Mouse (Mus musculus): ENCODE measurements around the gene Fndc3a.

Fndc3a gene

DNA sequence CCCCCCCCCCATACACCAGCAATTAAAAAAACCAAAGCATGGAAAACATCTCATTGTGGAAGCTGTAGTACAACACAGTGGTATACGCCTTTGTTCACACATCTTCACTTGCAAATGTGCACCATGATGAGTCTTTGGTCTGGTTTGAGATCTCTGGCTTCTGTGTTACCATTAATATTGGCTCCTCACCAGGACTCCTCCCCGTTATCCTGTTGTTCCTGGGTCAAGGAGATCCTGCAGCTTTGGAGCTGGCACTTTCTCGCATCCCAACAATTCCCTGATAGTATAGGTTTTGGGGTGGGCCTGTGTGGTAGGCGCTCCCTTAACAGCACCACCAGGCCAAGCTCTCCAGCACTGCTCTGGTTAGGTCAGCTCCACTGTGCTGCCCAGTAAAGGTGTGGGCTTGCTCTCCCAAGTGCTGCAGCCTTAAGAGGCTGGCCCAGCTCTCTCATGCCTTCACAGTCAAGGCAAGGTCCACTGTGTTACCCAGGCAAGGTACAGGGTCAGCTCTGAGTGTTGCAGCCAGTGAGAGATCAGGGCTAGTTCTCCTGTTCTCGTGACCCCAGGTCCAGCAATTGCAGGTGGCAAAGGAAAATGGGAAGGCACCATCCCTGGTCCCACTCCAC lies 173.3 kb downstream of the Fndc3a start:
- DNase-seq (ENCODE audit: low spot score in 2 of 2) = no peak

- DNase-seq (ENCODE audit: low spot score in 2 of 2) = no peak
These were observed 175.9 kb downstream of the Fndc3a start for GRCm38 (mm10) chr14:72533862-72534261.

- no peak for DNase-seq (ENCODE audit: low spot score in 2 of 2)
These were observed 177.5 kb downstream of the Fndc3a start for GRCm38 (mm10) chr14:72532028-72532917.

- no peak for DNase-seq (ENCODE audit: low spot score in 2 of 2)
These were observed 182.7 kb downstream of the Fndc3a start for GRCm38 (mm10) chr14:72527126-72527525.

- no peak for DNase-seq (ENCODE audit: low spot score in 2 of 2)
These were observed 190.2 kb downstream of the Fndc3a start for GRCm38 (mm10) chr14:72519561-72519960.

DNA sequence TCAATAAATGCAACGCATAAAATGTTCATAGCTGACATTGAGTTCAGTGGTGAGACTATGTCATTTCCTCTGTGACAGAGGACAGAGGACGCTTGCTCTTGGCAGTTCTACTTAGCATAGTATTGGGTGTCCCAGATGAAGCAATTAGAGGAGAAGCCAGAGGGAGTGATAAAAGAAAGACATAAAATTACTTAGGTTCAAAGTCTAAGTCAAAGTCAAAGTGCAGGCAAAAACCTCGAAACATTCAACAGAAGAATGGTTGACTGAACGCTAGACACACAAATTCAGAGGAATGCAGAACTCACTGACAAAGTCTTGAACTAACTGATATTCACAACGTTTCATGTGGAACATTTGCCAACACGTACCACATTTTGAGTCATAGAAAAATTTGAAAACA lies 191.0 kb downstream of the Fndc3a start:
- no peak for DNase-seq (ENCODE audit: low spot score in 2 of 2)

- DNase-seq (ENCODE audit: low spot score in 2 of 2) = peak; percentile 39 to 41
These were observed 193.4 kb downstream of the Fndc3a start for GRCm38 (mm10) chr14:72516376-72516775.

- DNase-seq (ENCODE audit: low spot score in 2 of 2) = no peak
These were observed 202.9 kb downstream of the Fndc3a start for GRCm38 (mm10) chr14:72506723-72507420.

DNA sequence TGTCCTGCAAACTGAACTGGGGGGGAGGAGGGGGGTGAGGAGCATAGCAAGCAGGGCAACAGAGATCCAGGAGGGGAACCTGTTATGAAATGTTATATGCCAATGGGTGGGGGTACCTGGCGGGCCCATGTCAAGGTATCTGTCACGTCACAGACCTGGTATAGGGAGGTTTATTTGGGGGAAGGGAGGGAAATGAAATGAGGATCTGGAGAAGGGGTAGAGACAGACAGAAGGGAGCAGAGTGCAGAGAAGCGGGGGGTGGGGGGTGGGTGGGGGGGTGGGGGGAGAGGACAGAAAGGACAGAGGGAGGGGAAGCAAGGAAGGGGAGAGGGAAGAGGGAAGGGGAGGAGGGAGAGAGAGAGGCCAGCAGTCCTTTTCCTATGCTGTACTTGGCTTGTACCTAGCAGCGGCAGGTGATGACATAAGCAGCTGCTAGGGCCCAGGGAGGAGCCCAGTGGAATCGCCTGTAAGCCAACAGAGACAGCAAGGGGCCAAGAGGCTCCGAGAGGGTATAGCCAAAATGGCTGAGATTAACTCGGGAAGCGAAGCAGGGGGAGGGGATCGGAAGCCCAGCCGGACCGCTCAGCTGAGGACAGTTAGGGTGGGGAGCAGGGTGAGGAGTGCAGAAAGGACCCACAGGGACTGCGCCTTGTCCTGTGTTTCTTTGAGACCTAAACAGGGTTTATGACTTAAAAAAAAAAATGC lies 203.6 kb downstream of the Fndc3a start:
- DNase-seq (ENCODE audit: low spot score in 2 of 2) = peak in 1 of 2 experiments; percentile 30

DNA sequence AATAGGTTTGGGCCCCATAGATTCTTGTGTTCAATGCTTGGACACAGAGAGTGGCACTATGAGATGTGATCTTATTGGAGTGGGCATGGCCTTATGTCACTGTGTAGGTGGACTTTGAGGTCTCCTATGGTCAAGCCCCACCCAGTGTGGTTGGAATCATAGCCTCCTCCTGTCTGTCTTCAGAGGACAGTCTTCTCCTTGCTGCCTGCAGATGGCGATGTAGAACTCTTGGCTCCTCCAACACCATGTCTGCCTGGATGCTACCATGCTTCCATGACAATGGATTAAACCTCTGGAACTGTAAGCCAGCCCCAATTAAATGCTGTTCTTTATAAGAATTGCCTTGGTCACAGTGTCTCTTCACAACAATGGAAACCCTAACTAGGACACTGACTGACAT lies 204.8 kb downstream of the Fndc3a start:
- no peak for DNase-seq (ENCODE audit: low spot score in 2 of 2)

GRCm38 (mm10) chr14:72503241-72503640 lies 206.6 kb downstream of the Fndc3a start:
- no peak for DNase-seq (ENCODE audit: low spot score in 2 of 2)

DNA sequence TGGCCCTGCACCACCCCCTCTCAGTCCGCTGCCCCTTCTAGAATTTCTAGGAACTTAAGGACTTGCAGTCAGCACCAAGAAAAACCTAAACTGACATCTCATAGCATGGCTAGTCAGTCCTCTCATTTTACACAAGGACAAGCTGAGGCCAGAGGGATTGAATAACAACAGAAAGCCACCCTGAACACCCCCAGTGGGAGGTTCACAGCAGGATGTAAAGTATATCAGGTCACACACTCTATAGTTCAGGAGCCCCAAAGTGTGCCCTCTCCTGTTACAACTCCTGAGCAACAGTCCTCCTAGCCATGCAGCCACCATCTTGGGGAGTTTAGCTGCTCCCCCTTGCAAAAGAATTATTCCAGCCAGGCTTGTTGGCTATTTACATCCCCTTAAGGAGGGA lies 216.0 kb downstream of the Fndc3a start:
- no peak for DNase-seq (ENCODE audit: low spot score in 2 of 2)

GRCm38 (mm10) chr14:72491738-72492137 lies 218.1 kb downstream of the Fndc3a start, which contains the start of gene Gm9195:
Gm9195 (minus strand) TSS chr14:72491838.
- DNase-seq (ENCODE audit: low spot score in 2 of 2) = no peak

DNA sequence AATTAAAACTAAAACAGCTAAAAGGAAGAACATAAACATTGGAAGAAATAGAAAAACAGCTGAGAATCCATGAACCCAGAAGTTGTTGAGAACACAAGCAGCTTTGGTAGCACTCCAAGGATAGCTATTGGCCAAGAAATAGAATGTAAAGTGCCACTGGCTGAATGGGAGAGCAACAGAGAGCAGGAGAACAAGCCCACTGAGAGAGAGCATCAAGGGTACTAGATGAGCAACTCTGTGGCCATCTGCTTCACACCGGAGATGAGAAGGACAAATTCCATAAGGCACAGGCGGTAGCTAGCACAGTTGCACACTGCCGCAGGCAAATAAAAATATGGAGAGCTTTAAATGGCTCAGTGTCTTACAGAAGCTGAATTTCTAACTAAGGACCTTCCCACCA lies 219.4 kb downstream of the Fndc3a start:
- DNase-seq (ENCODE audit: low spot score in 2 of 2) = no peak
